Mouse (Mus musculus) CH12.LX (cell line): ENCODE results near the gene Mapk6. TPM values are rescaled to one million over a fixed set of nuclear protein-coding genes. Genes with fewer than 3 reads are reported as not detected.

ENCODE experiments used
- DNase-seq: peaks from one replicate; pipeline ENCODE4 v3.0.0-alpha.2; 2013; ENCODE audit errors: extremely low read depth
- H3K27ac ChIP-seq: 2 replicates; pipeline ENCODE4 v1.5.1; 2012; ENCODE audit warnings: low read depth, mild to moderate bottlenecking, control low read depth, moderate library complexity; ENCODE audit not compliant: insufficient read depth
- H3K27me3 ChIP-seq: replicated peaks from 2 replicates; pipeline ENCODE3; 2012; ENCODE audit warnings: inconsistent platforms
- H3K36me3 ChIP-seq, 2 experiments: replicated peaks in 1 of 2; 2 replicates each; pipeline versions ENCODE3 to v1.6.1; 2012; ENCODE audit warnings: inconsistent platforms in 1 of 2, low read length in 1 of 2, mild to moderate bottlenecking in 1 of 2, mixed read lengths in 1 of 2, moderate library complexity in 1 of 2; ENCODE audit not compliant: control insufficient read depth in 1 of 2, insufficient read depth in 1 of 2
- H3K4me1 ChIP-seq, 2 experiments: 2 replicates each; pipeline ENCODE4 v1.6.1; 2012; ENCODE audit warnings: inconsistent platforms in 1 of 2, moderate library complexity in 1 of 2; ENCODE audit not compliant: insufficient read depth in 2 of 2, control insufficient read depth in 1 of 2
- H3K4me2 ChIP-seq: 2 replicates; pipeline ENCODE4 v1.6.1; 2012; ENCODE audit warnings: low read depth, mild to moderate bottlenecking, control low read depth; ENCODE audit not compliant: poor library complexity, insufficient read depth, severe bottlenecking
- H3K4me3 ChIP-seq, 3 experiments: fragments of 150-350 bp in 1 of 3; sonication (generic) in 1 of 3; replicated peaks in 1 of 3; 2 replicates each; pipeline versions ENCODE3 to v1.5.1; 2011 to 2012; ENCODE audit warnings: low read depth in 2 of 3, low read length in 2 of 3, mild to moderate bottlenecking in 2 of 3, moderate library complexity in 2 of 3, control low read depth in 1 of 3, improper control_type of control experiment in 1 of 3, inconsistent platforms in 1 of 3, mixed read lengths in 1 of 3; ENCODE audit not compliant: poor library complexity in 1 of 3
- H3K79me2 ChIP-seq: replicated peaks from 2 replicates; pipeline ENCODE4 v1.6.1; 2012; ENCODE audit warnings: mild to moderate bottlenecking, moderate library complexity; ENCODE audit not compliant: control insufficient read depth, poor library complexity, insufficient read depth, severe bottlenecking; ENCODE audit errors: extremely low read depth
- H3K9ac ChIP-seq: 2 replicates; pipeline ENCODE4 v1.6.1; 2012; ENCODE audit warnings: low read depth, mild to moderate bottlenecking, control low read depth, moderate library complexity; ENCODE audit not compliant: insufficient read depth
- H3K9me3 ChIP-seq: replicated peaks from 2 replicates; pipeline ENCODE3; 2012; ENCODE audit warnings: low read length, inconsistent platforms, mixed read lengths
- CHD2 ChIP-seq: IDR thresholded peaks from 2 replicates; pipeline ENCODE4 v1.6.1; 2011; ENCODE audit warnings: low read length, improper control_type of control experiment
- CTCF ChIP-seq, 2 experiments: IDR thresholded peaks in 1 of 2; conservative IDR thresholded peaks in 1 of 2; 2 replicates each; pipeline ENCODE4 v1.5.1; 2011 to 2012; ENCODE audit warnings: low read depth in 2 of 2, low read length in 2 of 2, improper control_type of control experiment in 1 of 2, inconsistent platforms in 1 of 2, mild to moderate bottlenecking in 1 of 2, moderate library complexity in 1 of 2
- E2F4 ChIP-seq: IDR thresholded peaks from 2 replicates; pipeline ENCODE4 v1.6.1; 2011; ENCODE audit warnings: low read depth, low read length, improper control_type of control experiment; ENCODE audit not compliant: insufficient replicate concordance
- ETS1 ChIP-seq: conservative IDR thresholded peaks from 2 replicates; pipeline ENCODE4 v1.6.1; 2012; ENCODE audit warnings: low read depth, mild to moderate bottlenecking, inconsistent platforms, low read length, improper control_type of control experiment, moderate library complexity
- HCFC1 ChIP-seq: IDR thresholded peaks from 2 replicates; pipeline ENCODE4 v1.6.1; 2012; ENCODE audit warnings: low read depth, mild to moderate bottlenecking, inconsistent platforms, low read length, improper control_type of control experiment
- IRF4 ChIP-seq: IDR thresholded peaks from 2 replicates; pipeline ENCODE4 v1.6.1; 2014; ENCODE audit warnings: low read depth, mild to moderate bottlenecking, inconsistent platforms, low read length, improper control_type of control experiment
- MAX ChIP-seq: IDR thresholded peaks from 2 replicates; pipeline ENCODE4 v1.6.1; 2011; ENCODE audit warnings: low read length, improper control_type of control experiment
- MAZ ChIP-seq: IDR thresholded peaks from 2 replicates; pipeline ENCODE4 v1.6.1; 2012; ENCODE audit warnings: low read depth, mild to moderate bottlenecking, inconsistent platforms, low read length, improper control_type of control experiment, moderate library complexity
- MEF2A ChIP-seq: IDR thresholded peaks from 2 replicates; pipeline ENCODE4 v1.6.1; 2014; ENCODE audit warnings: low read depth, mild to moderate bottlenecking, inconsistent platforms, low read length, improper control_type of control experiment, borderline replicate concordance
- MXI1 ChIP-seq: IDR thresholded peaks from 2 replicates; pipeline ENCODE4 v1.6.1; 2011; ENCODE audit warnings: mild to moderate bottlenecking, low read depth, low read length, improper control_type of control experiment
- MYC ChIP-seq: IDR thresholded peaks from 2 replicates; pipeline ENCODE4 v1.6.1; 2011; ENCODE audit warnings: low read depth, mild to moderate bottlenecking, improper control_type of control experiment, low read length
- NELFE ChIP-seq: IDR thresholded peaks from 2 replicates; pipeline ENCODE4 v1.6.1; 2011; ENCODE audit warnings: low read depth, low read length, improper control_type of control experiment
- PAX5 ChIP-seq: IDR thresholded peaks from 2 replicates; pipeline ENCODE4 v1.6.1; 2012; ENCODE audit warnings: low read length, inconsistent platforms, mixed read lengths
- POLR2A ChIP-seq: IDR thresholded peaks from 2 replicates; pipeline ENCODE4 v1.6.1; 2011; ENCODE audit warnings: low read depth, mild to moderate bottlenecking, improper control_type of control experiment, low read length
- POLR2AphosphoS2 ChIP-seq: IDR thresholded peaks from 2 replicates; pipeline ENCODE4 v1.6.1; 2011; ENCODE audit warnings: low read depth, low read length, improper control_type of control experiment
- RAD21 ChIP-seq: IDR thresholded peaks from 2 replicates; pipeline ENCODE4 v1.6.1; 2011; ENCODE audit warnings: low read depth, mild to moderate bottlenecking, low read length, improper control_type of control experiment, moderate library complexity
- RCOR1 ChIP-seq: conservative IDR thresholded peaks from 2 replicates; pipeline ENCODE4 v1.6.1; 2012; ENCODE audit warnings: low read depth, mild to moderate bottlenecking, inconsistent platforms, low read length, improper control_type of control experiment
- SIN3A ChIP-seq: IDR thresholded peaks from 2 replicates; pipeline ENCODE4 v1.6.1; 2012; ENCODE audit warnings: low read length, improper control_type of control experiment, inconsistent platforms
- SMC3 ChIP-seq: IDR thresholded peaks from 2 replicates; pipeline ENCODE4 v1.6.1; 2011; ENCODE audit warnings: low read depth, low read length, improper control_type of control experiment
- TBP ChIP-seq: conservative IDR thresholded peaks from 2 replicates; pipeline ENCODE4 v1.6.1; 2011; ENCODE audit warnings: low read depth, low read length, improper control_type of control experiment
- USF1 ChIP-seq: IDR thresholded peaks from 2 replicates; pipeline ENCODE4 v1.6.1; 2014; ENCODE audit warnings: low read depth, mild to moderate bottlenecking, inconsistent platforms, low read length, improper control_type of control experiment
- USF2 ChIP-seq: conservative IDR thresholded peaks from 2 replicates; pipeline ENCODE4 v1.6.1; 2011; ENCODE audit warnings: low read depth, low read length, improper control_type of control experiment
- ZC3H11A ChIP-seq: IDR thresholded peaks from 2 replicates; pipeline ENCODE4 v1.6.1; 2012; ENCODE audit warnings: low read depth, mild to moderate bottlenecking, inconsistent platforms, low read length, improper control_type of control experiment
- ZNF384 ChIP-seq: IDR thresholded peaks from 2 replicates; pipeline ENCODE4 v1.6.1; 2012; ENCODE audit warnings: low read depth, low read length, improper control_type of control experiment, inconsistent platforms
- dilution Hi-C: fragments of 300-500 bp; cut with MboI; formaldehyde crosslinking; loops from 2 replicates; pipeline ENCODE4 v1.14.3; 2020; ENCODE audit warnings: low sequenced_read_pairs; ENCODE audit not compliant: extremely low pct_unique_long_range_greater_than_20kb, extremely low pct_ligation_motif_present
- in situ Hi-C: fragments of 300-500 bp; cut with MboI; formaldehyde crosslinking; loops from 3 replicates; pipeline ENCODE4 v1.14.3; 2019; ENCODE audit warnings: low sequenced_read_pairs, low pct_ligation_motif_present, low pct_unique_long_range_greater_than_20kb, mixed read lengths
- polyA plus RNA-seq: library from polyadenylated mRNA; unstranded; fragments of >175 nt; gene quantifications from 2 replicates; pipeline ENCODE4 v1.2.1, GENCODE M21; 2012; ENCODE audit warnings: low read depth; ENCODE audit not compliant: insufficient read length
- total RNA-seq, 2 experiments: library from RNA; depleted of rRNA; stranded (reverse); fragments of 300-350 nt in 1 of 2; fragments of >200 nt in 1 of 2; gene quantifications; 2 replicates each; pipeline ENCODE4 v1.2.3; 2012 to 2014

Mapk6 gene
- total and polyA plus RNA-seq, 3 experiments: 23.3 to 62.2 (median 34.2) TPM

DNA sequence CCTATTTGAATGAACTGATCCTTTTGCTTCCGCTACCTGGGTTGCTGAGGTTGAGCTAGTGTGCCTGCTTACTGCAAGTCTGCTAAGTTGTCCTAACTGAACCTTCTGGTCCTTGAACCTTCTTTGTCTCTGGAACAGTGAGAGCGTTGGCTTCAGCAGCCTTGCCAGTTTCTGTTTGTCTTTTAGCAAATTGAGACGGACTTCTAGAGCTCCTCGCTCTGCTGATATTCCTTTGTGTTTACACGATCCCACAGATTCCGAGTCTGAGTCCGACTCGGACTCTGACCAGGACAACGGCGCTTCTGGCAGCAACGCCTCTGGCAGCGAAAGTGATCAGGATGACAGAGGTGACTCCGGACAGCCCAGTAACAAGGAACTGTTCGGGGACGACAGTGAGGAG, 35.2 kb upstream of the Mapk6 start:
- Histone ChIP-seq H3K27ac (no peak overlapping the region), H3K4me2 (no peak overlapping the region), H3K4me1 (peaks cover 4 to 28% of the 10 kb centered on the region in 2 experiments), H3K79me2 (peaks cover 40% of the 10 kb centered on the region), H3K4me3 (no peak overlapping the region), H3K27me3 (no peaks in the 10 kb centered on the region), H3K9me3 (no peaks in the 10 kb centered on the region), H3K36me3 (peaks cover 49 to 58% of the 10 kb centered on the region in 2 experiments), H3K9ac (no peak overlapping the region)
- dilution Hi-C loops: no loop called here
- in situ Hi-C loops: no loop called here
- TF ChIP-seq SMC3 (no peak), E2F4 (no peak), ZC3H11A (no peak), USF2 (no peak), CHD2 (no peak), SIN3A (no peak), IRF4 (no peak), MAX (no peak), MEF2A (no peak), POLR2AphosphoS2 (no peak)
- no peak for DNase-seq

- H3K27me3 ChIP-seq: no peaks in the 10 kb centered on the region
- H3K4me3 ChIP-seq: peak overlapping the region; percentile 84 to 99 (median 99)
- in situ Hi-C loops (no loop called here), dilution Hi-C loops (no loop called here)
- H3K27ac ChIP-seq: peak overlapping the region; percentile 52; the same call in 1 of the 2 replicates
- peaks cover 4 to 32% of the 10 kb centered on the region in 2 experiments for H3K4me1 ChIP-seq
- DNase-seq: no peak
- peak overlapping the region; percentile 73 for H3K9ac ChIP-seq
- H3K79me2 ChIP-seq: peaks cover 40% of the 10 kb centered on the region
- TF ChIP-seq CTCF (conservative IDR thresholded peaks at IDR 0.05 in 1 of 2, IDR thresholded peaks at IDR 0.05 in 1 of 2; ENCODE audit: low read depth in 2 of 2, low read length in 2 of 2): peak in 1 of 2 experiments; percentile 26; a peak in 1 of 4 replicates
- no peak for TF ChIP-seq ZNF384
- TF ChIP-seq POLR2AphosphoS2: no peak
- peaks cover 20 to 27% of the 10 kb centered on the region in 2 experiments for H3K36me3 ChIP-seq
- H3K9me3 ChIP-seq: no peaks in the 10 kb centered on the region
- peak overlapping the region; percentile 99 for H3K4me2 ChIP-seq
These were observed 31.9 kb upstream of the Mapk6 start for GRCm38 (mm10) chr9:75441691-75442131.

GRCm38 (mm10) chr9:75440796-75441666, 31.2 kb upstream of the Mapk6 start, which contains the start of gene Leo1:
Leo1 (plus strand) TSS chr9:75441524.
- H3K9me3 ChIP-seq: no peaks in the 10 kb centered on the region
- H3K4me2 ChIP-seq: peak within 1 kb of the TSS; percentile 99
- H3K4me3 ChIP-seq: peak within 1 kb of the TSS; percentile 84 to 99 (median 99)
- H3K27me3 ChIP-seq: no peaks in the 10 kb centered on the region
- peaks cover 14 to 21% of the 10 kb centered on the region in 2 experiments for H3K36me3 ChIP-seq
- H3K27ac ChIP-seq: peak within 1 kb of the TSS; percentile 70
- dilution Hi-C loops (no loop called here), in situ Hi-C loops (no loop called here)
- DNase-seq: peak; percentile 90
- peaks cover 4 to 37% of the 10 kb centered on the region in 2 experiments for H3K4me1 ChIP-seq
- H3K9ac ChIP-seq: peak within 1 kb of the TSS; percentile 73
- peaks cover 34% of the 10 kb centered on the region for H3K79me2 ChIP-seq
- TF ChIP-seq RAD21: no peak
- TF ChIP-seq TBP: no peak
- no peak for TF ChIP-seq IRF4
- peak; percentile 81 for TF ChIP-seq MAZ
- TF ChIP-seq ETS1: no peak; the same call in 1 of the 2 replicates
- peak; percentile 41; the same call in 1 of the 2 replicates for TF ChIP-seq MXI1
- TF ChIP-seq NELFE: peak; percentile 61
- TF ChIP-seq PAX5: no peak
- peak; percentile 90 for TF ChIP-seq ZNF384
- peak; percentile 19; the same call in 1 of the 2 replicates for TF ChIP-seq MYC
- TF ChIP-seq SIN3A: peak; percentile 61
- TF ChIP-seq USF1: no peak
- TF ChIP-seq RCOR1: no peak
- peak; percentile 81 for TF ChIP-seq HCFC1
- TF ChIP-seq POLR2A: peak; percentile 73
- no peak for TF ChIP-seq MEF2A
- no peak for TF ChIP-seq E2F4
